Mouse (Mus musculus): ENCODE results near the gene Vps35l. TPM values are rescaled to one million over a fixed set of nuclear protein-coding genes. Genes with fewer than 3 reads are reported as not detected.

Gene Vps35l
- total RNA-seq, 2 experiments from 2014 or later, result 28.2 TPM

DNA sequence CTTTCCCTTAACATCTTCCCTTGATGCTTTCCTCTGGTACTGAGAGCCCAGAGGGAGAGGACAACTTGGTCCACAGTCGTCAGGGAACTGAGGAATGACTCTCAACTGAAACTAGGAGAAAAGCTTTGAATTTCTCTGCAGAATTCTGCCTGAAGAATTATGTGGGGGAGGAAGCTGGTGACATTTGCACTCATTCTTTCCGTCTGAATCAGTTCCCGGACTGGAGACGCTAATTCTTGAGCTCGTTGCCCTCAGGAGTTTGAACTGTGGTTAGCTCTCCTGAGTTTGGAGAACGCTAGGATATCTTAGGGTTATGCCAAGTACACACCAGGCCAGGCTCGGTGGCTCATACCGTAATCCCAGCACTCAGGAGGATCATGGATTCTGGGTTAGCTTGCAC lies 29.2 kb downstream of the Vps35l start:
- no peak for DNase-seq

DNA sequence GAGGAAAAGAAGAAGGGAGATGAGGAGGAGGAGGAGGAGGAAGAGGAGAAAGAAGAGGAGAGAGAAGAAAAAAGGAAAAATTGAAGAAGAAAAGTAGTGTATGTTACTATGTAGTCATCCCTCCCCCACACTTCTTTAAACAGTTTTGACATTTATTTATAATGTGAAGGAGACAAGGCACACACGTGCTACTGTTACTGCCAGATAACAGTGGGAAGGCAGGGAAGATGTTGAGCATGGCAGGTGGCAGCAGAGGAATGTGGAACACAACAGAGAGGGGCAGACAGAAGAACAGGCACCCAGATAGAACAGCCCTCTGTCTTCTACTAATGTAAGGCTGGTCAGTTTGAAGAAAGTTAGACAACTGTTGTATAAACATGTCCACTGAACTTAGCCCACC lies 29.6 kb downstream of the Vps35l start:
- intact Hi-C loops (cut with DNase I), result loop anchor here (5.0 to 10.0 kb wide), 2 partner anchors 83 to 745 kb away; partner anchors contain the start of gene Acsm5
- DNase-seq, result no peak

More for the DNA sequence above, 29.2 kb downstream of the Vps35l start:
- intact Hi-C loops (cut with DNase I), result loop anchor here (5.0 to 10.0 kb wide), 2 partner anchors 83 to 746 kb away; partner anchors contain the start of gene Acsm5

DNA sequence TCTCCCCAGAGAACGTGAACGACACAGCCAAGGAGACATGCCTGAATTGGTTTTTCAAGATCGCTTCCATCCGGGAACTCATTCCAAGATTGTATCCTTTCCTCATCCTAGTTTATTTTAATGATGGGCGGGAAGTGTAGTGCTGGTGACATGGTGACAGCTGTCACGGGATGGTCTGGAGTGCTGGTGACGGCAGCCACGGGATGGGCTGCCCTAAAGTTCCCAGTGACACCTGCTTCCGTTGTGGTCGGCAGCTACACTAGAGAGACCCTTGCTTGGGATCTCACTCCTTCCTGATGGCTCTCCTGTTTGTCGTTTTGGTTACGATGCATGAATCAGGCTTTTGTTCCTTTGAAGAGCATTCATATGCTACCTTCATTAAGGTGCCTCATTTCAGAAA lies 33.0 kb downstream of the Vps35l start:
- intact Hi-C loops (cut with DNase I), result no loop called here
- no peak for DNase-seq

DNA sequence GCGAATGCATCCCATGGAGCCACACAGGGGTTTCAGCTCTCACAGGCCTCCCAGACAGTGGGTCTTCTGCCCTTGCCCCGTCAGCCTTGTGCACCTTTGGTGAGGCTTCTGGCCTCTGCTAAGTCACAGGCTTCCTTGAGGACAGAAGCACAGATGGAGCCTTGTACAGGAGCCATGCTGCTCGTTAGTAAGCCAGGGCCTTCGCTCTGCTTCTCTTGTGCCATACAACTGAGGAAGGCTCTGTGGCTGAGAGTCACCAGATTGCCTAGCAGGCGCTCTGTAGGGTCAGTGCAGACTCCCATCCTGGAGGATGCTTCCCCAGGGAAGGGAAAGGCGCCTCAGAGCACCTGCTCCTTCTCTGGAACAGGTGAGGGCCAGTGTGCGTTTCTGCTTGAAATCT lies 36.0 kb downstream of the Vps35l start:
- no peak for DNase-seq
- intact Hi-C loops (cut with DNase I), result no loop called here

DNA sequence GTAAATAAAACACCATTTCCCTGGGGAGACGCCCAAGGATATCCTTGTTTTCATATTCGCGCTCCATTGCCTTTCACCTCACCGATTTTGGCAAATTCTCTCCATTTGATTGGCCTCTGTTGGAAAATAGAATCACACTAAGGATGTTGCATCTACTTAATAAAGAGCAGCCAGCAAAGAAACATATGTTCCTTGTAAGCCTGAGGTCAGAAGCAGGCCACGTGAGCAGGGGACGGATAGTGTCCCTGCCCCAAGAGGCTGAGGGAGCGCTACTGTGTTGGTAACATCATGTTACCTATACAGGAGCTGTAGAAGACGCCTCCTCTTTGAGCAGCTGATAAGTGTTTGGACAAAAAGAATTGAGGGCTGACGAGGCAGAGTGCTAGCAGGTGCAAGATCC lies 36.5 kb downstream of the Vps35l start:
- no peak for DNase-seq
- intact Hi-C loops (cut with DNase I), result no loop called here

DNA sequence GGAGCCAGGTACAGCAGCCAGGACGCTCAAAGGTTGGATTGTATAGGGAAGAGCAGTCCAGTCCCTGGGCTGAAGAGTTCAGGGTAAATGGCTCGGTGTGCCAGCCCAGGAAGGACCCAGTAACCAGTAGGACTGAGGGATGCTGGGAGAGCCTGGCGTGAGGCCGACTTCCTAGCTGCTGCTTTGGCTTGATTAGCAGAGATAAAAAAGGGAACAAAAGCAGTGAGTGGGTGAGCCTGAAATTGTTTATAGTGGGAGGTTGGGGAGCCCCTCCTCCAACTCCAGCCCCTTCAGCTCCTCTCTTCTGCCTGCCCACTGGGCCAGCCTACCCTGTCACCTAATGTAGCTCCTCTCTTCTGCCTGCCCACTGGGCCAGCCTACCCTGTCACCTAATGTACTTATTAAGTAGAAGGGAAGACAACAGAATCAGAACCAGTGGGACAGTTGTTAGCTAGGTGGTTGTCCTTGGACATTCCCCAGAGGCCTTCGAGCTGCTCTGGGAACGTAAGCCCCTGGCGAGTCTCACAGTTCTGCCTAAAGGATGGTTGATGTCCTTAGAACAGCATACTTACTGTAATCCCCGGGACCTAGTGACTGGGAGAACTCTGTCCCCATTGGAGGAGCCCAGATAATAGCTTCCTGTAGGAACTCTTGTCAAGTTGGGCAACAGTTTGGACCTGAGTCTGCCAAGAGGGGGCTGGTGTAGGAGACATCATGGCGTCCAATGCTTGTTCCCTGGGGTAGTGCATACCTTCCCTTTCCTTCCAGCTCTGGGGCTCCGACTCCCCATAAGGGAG lies 37.8 kb downstream of the Vps35l start:
- DNase-seq, result peak; percentile 49 to 54
- intact Hi-C loops (cut with DNase I), result no loop called here

DNA sequence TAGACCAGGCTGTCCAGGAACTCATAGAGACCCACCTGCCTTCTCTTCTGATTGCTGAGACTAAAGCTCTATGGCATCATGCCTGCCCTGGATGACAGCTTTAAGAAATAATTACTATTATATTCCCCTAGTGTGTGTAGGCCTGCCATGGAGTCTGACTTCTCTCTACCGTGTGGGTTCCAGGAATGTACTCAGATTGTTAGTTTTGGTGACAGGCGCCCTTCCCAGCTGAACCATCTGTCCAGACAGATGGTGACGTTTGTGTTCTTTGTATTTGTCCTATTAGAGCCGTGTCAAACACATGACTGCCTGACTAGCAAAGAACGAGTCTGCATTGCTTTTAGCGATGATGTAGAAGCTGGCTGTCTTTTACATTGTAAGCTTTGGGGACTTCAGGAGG lies 38.5 kb downstream of the Vps35l start:
- intact Hi-C loops (cut with DNase I), result no loop called here

DNA sequence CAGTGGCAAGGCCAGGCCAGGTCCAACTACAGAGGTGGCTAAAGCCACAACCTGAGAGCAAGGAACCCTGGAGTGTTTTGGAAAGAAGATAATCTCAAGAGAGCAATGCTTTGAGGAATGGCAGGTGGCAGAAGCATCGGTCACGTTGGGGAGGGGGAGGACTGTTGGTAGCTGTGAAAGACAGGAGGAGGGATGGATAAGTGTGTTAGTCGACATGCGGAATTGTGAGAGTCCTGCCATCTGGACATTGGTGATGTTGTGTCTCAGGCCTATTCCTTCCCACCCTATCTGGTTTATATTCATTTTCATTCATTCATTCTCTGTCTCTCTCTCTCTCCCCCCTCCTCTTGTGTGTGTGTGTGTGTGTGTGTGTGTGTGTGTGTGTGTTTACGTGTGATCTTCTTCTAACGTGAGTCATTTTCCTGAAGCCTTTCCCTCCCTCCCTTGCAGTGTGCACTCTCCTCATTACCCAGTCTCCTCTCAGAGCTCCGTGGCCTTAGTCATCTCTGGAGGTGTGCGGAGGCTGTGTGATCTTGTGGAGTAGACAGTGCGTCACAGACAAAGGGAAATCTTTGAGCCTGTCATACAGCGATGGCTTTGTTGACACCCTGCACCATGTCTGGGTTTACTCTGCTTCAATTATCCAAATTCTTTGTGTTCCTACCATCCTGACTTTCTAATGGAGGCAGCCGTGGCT lies 43.4 kb downstream of the Vps35l start:
- DNase-seq, result no peak
- intact Hi-C loops (cut with DNase I), result no loop called here

More for the DNA sequence above, 38.5 kb downstream of the Vps35l start:
- no peak for DNase-seq

DNA sequence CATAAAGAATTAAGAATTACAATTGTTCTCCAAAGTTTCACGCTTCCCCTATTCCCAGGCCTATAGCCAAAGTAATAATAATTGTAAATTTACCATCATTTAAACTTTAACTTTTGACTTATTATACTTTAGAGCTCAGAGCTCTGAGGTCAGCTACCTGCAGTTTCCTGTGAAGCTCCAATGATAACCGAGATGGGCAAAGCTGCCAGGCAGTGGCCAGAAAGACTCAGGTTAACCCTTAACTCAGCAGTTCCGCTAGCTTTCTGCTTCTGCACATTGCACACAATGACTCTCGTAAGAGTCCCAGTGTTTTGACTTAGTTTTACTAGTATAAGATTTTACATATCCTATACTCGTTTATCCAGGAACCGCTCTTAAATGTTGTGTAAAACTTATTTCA lies 46.1 kb downstream of the Vps35l start:
- intact Hi-C loops (cut with DNase I), result no loop called here

DNA sequence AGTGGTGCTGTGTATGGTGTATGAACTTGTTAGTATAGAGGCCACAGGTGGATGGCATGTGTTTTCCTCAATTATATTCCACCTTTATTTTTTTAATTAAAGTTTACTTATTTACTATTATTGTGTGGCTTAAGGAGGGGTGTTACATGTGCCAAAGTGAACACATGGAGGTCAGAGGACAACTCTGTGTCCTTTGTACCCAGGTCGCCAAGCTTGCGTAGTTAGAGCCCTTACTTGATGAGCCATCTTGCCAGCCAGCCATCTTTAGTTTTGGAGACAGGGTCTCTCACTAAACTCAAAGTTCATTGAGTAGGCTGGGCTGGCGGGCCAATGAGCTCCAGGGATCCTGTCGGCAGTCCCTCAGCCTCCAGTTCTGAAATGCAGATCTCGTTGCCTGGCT lies 47.3 kb downstream of the Vps35l start:
- intact Hi-C loops (cut with DNase I), result no loop called here
- DNase-seq, result no peak

More for the DNA sequence above, 46.1 kb downstream of the Vps35l start:
- no peak for DNase-seq

DNA sequence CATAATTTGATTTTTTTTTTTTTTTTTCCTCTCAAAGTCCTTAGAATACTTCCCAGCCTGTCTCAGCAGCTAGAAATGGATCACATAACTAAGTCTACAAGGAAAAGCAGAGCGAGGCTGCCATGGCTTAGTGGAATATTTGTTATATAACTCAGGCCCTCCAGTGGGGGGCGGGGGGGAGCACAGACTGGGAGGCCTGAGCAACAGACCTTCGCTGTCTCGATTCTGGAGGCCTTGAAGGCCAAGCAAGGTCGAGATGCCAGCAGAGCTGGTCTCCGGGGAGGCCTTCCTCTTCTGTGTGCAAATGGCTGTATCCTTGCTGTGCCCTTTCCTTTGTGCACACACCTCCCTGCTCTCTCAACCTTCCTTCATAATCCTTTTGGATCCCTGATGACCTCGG lies 48.5 kb downstream of the Vps35l start:
- intact Hi-C loops (cut with DNase I), result no loop called here
- no peak for DNase-seq

DNA sequence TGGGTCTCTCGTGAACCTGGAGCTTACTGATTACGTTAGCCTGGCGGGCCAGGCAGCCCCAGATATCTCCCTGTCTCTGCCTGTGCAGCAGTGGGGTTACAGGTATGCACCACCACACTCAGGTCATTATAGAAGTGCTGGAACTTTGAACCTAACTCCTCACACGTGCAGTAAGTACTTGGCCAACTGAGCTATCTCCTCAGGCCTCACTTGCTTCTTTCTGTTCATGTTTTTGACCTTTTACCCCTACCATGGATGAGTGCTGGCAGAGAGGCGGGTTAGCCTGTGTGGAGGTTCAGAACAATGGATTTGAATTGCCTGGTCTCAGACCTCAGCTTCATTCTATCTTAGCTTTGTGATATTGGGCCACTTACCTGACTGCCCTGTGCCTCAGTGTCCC lies 50.3 kb downstream of the Vps35l start:
- no peak for DNase-seq

DNA sequence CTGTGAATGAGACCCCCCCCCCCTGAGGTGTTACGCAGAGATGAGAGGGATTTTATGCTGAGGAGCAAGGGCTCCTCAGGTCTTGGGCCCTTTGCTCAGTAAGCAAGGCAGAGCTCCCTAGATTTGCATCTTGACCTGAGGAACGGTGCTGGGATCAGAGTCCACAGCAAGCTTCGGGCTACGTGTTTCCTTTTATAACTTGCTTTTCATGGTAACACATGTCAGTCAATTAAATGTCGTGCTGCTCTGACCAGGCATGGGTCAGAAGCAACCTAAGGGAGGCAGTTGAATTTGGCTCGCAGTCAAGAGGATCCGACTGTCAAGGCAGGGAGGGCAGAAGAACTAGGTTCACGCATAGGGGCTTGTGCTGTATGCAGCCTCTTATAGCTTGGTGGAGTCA lies 53.9 kb downstream of the Vps35l start:
- intact Hi-C loops (cut with DNase I), result no loop called here

More for the DNA sequence above, 50.3 kb downstream of the Vps35l start:
- intact Hi-C loops (cut with DNase I), result no loop called here

DNA sequence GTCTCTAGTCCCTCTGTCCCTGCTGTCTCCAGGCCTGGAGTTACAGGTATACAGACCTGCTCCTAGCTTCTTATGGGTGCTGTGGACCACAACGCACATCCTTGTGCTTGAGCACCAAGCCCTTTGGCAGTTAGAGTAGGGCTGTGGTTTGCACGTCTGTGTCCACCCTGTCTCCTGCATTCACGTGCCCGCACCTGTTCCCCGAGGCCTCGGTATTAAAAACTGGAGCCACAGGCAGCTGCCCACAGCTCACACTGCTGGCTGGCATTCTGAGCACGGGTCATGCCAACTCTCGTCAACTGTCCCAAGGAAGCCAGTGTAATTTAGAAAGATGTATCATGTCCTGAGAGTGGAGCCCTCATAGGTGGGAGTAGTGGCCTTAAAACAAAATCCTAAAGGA lies 55.8 kb downstream of the Vps35l start:
- DNase-seq, result no peak
- intact Hi-C loops (cut with DNase I), result no loop called here

More for the DNA sequence above, 53.9 kb downstream of the Vps35l start:
- no peak for DNase-seq

DNA sequence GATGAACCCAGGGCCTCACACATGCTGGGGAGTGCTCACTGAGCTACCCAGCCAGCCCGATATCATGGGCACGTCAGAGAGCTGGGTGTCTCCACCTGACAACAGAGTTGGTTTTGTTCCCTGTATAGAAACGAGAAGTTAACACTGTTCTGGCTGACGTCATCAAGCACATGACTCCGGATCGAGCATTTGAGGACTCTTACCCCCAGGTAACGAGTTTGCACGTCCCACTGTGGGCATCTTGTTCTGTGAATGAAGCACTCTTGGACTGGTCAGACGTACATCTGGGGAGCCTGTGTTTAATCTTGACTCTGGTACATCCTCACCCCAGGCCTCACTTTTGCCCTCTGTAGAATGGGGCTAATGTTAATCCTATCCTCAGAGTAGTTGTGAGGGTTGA lies 56.8 kb downstream of the Vps35l start:
- intact Hi-C loops (cut with DNase I), result no loop called here
- no peak for DNase-seq

DNA sequence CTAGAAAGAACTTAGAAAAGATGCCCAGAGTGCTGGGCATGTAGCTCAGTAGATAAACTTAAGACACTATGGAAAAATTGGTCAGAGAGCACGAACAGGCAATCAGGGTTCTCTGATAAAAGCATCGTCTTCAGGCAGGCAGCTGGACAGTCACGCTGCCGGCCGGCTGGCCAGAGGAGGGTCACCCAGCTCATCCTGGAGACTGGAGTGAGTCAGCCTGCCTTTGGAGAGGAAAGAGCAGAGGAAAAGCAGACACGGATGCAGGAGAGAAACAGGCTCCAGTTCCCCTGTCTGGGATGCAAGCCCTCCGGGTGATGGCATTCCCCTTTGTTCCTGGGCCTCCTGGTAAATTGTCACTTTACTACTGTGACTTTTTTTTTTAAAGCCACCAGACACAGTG lies 57.6 kb downstream of the Vps35l start:
- intact Hi-C loops (cut with DNase I), result no loop called here
- peak in 1 of 2 experiments; percentile 18 for DNase-seq

DNA sequence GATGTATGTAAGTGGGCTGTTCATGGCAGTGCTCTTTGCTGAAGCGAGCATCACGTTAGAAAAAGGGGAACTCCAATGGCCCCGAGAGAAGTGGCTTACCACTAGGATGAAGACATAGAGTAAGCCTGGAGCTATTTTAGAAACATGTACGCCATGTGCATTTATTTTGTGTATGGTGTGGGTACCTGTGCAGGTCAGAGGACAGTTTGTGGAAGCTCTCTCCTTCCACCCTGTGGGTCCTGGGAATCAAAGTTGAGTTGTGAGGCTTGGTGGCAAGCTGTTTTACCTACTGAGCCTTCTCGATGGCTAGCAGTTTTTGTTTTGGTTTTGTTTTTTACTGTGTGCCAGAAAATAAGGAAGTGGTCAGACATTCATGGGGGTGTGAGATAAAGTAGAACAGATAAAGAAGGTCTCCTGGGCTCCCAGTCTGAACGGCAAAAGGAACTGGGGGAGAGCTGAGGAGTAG lies 58.1 kb downstream of the Vps35l start:
- intact Hi-C loops (cut with DNase I), result no loop called here
- no peak for DNase-seq

DNA sequence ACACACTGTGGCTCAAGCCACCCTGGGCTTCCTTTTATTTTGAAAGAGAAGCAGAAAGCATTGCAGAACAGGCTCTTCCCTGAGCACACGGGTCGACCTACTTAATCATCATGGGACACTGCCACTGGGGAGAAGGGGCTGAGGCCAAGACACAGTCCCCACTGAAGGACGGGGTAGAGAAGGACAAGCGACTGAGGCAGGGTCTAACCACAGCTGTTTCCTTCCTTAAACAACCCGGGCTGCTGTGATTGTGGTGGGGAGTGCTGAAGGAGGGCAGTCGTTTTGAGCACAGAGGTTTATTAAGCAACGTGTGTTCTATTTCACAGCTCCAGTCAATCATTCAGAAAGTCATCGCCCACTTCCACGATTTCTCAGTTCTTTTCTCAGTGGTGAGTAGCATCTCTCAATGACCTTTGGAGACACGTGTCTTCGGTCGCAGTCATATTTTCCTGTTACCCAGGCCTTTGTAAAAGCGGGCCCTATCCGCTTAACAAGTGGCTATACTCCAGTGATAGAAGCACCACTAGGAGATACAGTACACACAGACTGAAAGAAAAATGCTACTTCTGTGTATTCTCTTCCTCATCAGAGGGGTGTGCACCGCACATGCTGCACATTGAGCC lies 60.2 kb downstream of the Vps35l start:
- DNase-seq, result no peak
- intact Hi-C loops (cut with DNase I), result no loop called here

DNA sequence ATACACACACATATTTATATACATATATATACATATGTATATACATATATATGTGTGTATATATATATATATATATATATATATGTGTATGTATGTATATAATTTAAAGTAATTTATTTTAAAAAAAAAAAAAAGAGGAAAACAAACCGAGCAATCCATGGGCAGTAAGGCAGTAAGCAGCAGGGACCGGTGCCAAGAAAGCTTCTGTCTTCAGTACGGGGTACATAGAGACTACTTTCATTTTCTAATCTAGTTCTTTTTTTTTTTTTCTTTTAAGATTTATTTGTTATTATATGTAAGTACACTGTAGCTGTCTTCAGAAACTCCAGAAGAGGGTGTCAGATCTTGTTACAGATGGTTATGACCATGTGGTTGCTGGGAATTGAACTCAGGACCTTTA lies 61.8 kb downstream of the Vps35l start:
- peak; percentile 27 to 43 for DNase-seq
- intact Hi-C loops (cut with DNase I), result no loop called here

DNA sequence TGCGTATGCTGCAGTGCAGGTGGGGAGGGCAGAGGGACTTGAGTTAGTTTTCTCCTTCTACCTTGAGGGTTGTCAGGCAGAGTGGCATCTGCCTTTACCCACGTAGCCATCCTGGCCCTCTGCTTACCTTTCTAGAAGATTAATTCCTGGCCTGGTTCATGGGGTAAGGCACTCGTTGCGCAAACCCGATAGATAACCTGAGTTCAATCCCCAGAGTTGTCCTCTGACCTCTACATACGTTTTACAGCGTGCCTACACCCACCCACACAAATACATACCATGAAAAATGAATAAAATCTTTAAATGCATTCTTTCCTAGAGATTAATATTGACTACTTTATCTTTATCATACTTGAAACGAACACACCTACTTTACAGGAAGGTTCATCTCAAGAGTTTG lies 63.4 kb downstream of the Vps35l start:
- no peak for DNase-seq
- intact Hi-C loops (cut with DNase I), result no loop called here
